Mouse (Mus musculus): ENCODE results near the gene Jup. TPM values are rescaled to one million over a fixed set of nuclear protein-coding genes. Genes with fewer than 3 reads are reported as not detected.
A peak's percentile ranks its signal among the peaks of the same experiment; 100 is the strongest.

The Jup gene
- polyA plus RNA-seq, 1 experiment from 2014 or later, result 231 TPM

DNA sequence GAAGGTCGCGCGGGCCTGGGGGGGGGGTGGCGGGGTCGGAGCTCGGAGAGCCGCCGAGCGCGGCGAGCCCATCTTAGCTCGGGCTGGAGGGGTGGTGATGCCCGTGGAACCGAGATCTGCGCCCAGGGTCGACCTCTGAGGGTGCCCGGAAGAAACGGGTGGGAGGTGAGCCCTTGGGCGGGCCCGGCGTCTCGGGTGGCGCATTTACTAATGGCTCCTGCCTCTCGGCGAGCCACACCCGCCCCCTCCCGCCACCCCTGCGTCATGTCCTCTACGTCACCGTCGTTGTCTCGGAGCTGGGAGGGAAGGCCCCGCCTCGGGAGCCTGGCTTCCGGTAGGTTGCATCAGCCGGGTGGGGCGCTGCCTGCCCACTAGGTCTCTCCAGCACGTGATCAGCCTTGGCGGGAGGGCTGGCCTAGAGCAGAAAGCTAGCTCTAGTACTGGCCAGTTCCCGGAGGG is 77.4 kb downstream of the Jup start:
- Histone ChIP-seq H3K4me3 (ENCODE audit: low read depth, low read length) (peak overlapping the region; percentile 85), H3K9ac (replicated peaks; ENCODE audit: low read depth) (peak overlapping the region; percentile 99), H3K27ac (ENCODE audit: low read length) (peak overlapping the region; percentile 99), H3K9me3 (ENCODE audit: low read length) (no peaks in the 10 kb centered on the region), H3K4me2 (replicated peaks; ENCODE audit: low read depth, low read length) (peak overlapping the region; percentile 71), H3K4me1 (ENCODE audit: insufficient read depth, low read depth, low read length) (no peaks in the 10 kb centered on the region; the same call in 1 of the 2 replicates), H3K36me3 (ENCODE audit: insufficient read depth, low read length) (peaks cover 13% of the 10 kb centered on the region; the same call in 1 of the 2 replicates), H3K27me3 (replicated peaks; ENCODE audit: insufficient read depth, low read length) (no peaks in the 10 kb centered on the region)
- WGBS, result 0% methylated on average over 35 of the region's 40 CpGs
- ATAC-seq (peak; percentile 91), DNase-seq (ENCODE audit: low spot score) (peak; percentile 99)
- TF ChIP-seq EP300 (IDR thresholded peaks at IDR 0.05) (peak; percentile 65; the same call in 1 of the 2 replicates), CTCF (IDR thresholded peaks at IDR 0.05) (peak; percentile 46)

DNA sequence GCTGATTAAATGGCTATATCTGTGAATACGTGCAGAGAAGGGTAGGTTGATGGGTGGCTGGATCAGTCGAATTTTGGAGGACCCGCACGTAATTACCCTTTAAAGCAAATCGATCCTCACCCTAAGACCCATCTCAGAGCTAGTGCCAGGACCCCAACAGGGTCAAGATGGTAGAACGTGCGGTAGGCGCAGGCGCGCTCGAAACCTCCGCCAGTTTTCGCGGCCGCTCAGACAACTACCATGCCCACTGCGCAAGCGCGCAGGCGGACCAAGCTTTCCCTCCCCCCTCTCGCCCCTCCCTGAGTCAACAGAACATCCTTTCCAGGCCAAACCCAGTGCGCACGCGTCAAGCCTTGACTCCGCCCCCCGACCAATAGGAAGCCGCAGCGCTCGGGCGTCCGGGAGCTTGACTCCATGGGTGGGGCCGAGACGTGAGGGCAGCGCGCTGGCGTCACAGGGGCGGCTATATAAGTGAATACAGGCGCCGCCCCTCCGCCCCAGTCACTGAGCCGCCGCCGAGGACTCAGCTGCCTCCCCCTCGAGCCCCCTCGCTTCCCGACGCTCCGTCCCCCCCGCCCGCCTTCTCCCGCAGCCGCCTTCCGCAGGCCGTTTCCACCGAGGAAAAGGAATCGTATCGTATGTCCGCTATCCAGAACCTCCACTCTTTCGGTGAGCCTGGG is 77.9 kb downstream of the Jup start, which contains the start of gene Eif1:
TSS of gene Eif1 (plus strand) at position 394 of the 680 bp plus-strand sequence.
- Histone ChIP-seq H3K4me2 (replicated peaks; ENCODE audit: low read depth, low read length) (peak within 1 kb of the TSS; percentile 71), H3K9me3 (ENCODE audit: low read length) (no peaks in the 10 kb centered on the region), H3K9ac (replicated peaks; ENCODE audit: low read depth) (peak within 1 kb of the TSS; percentile 99), H3K27me3 (replicated peaks; ENCODE audit: insufficient read depth, low read length) (no peaks in the 10 kb centered on the region), H3K27ac (ENCODE audit: low read length) (peak within 1 kb of the TSS; percentile 99), H3K4me3 (ENCODE audit: low read depth, low read length) (peak within 1 kb of the TSS; percentile 85), H3K4me1 (ENCODE audit: insufficient read depth, low read depth, low read length) (no peaks in the 10 kb centered on the region; the same call in 1 of the 2 replicates), H3K36me3 (ENCODE audit: insufficient read depth, low read length) (peaks cover 13% of the 10 kb centered on the region; the same call in 1 of the 2 replicates)
- TF ChIP-seq EP300 (IDR thresholded peaks at IDR 0.05) (no peak), CTCF (IDR thresholded peaks at IDR 0.05) (no peak)
- 1% methylated on average over 44 of the region's 58 CpGs for WGBS
- ATAC-seq (peak; percentile 92), DNase-seq (ENCODE audit: low spot score) (peak; percentile 99)

Small RNAs within 50 kb of the gene (microRNA-seq; reads per million reads assigned to microRNA genes)
- not detected for gene Gm27374

Other genes starting within 250 kb of the Jup start
- gene Krt19, start 249.1 kb downstream of the Jup start, polyA plus RNA-seq (2015; fragmentation: Nextera tagmentation; extraction: Ambion mirVana), result 460 and 573 TPM in 2 replicates
- not detected in 2 replicates for gene Krt9, start 204.5 kb downstream of the Jup start, polyA plus RNA-seq (2015; fragmentation: Nextera tagmentation; extraction: Ambion mirVana)
- 1.7 and 2.3 TPM in 2 replicates for gene Krt14, start 190.2 kb downstream of the Jup start, polyA plus RNA-seq (2015; fragmentation: Nextera tagmentation; extraction: Ambion mirVana)
- gene Krt16, start 148.9 kb downstream of the Jup start, polyA plus RNA-seq (2015; fragmentation: Nextera tagmentation; extraction: Ambion mirVana), result not detected in 2 replicates
- 0.58 and 0.65 TPM in 2 replicates for gene Krt17, start 136.7 kb downstream of the Jup start, polyA plus RNA-seq (2015; fragmentation: Nextera tagmentation; extraction: Ambion mirVana)
- not detected in 2 replicates for gene Krt42, start 127.9 kb downstream of the Jup start, polyA plus RNA-seq (2015; fragmentation: Nextera tagmentation; extraction: Ambion mirVana)
- gene Eif1, start 77.9 kb downstream of the Jup start, polyA plus RNA-seq (2015; fragmentation: Nextera tagmentation; extraction: Ambion mirVana), result 2,114 and 2,164 TPM in 2 replicates
- not detected in 2 replicates for gene Gast, start 63.4 kb downstream of the Jup start, polyA plus RNA-seq (2015; fragmentation: Nextera tagmentation; extraction: Ambion mirVana)
- gene Hap1, start 41.6 kb downstream of the Jup start, polyA plus RNA-seq (2015; fragmentation: Nextera tagmentation; extraction: Ambion mirVana), result 6.4 and 6.5 TPM in 2 replicates
- 44.9 and 47.1 TPM in 2 replicates for gene P3h4, start 17.1 kb upstream of the Jup start, polyA plus RNA-seq (2015; fragmentation: Nextera tagmentation; extraction: Ambion mirVana)
- gene Fkbp10, start 17.9 kb upstream of the Jup start, polyA plus RNA-seq (2015; fragmentation: Nextera tagmentation; extraction: Ambion mirVana), result 75.6 and 86.5 TPM in 2 replicates
- 56.3 and 57.6 TPM in 2 replicates for gene Nt5c3b, start 44.0 kb upstream of the Jup start, polyA plus RNA-seq (2015; fragmentation: Nextera tagmentation; extraction: Ambion mirVana)
- gene Klhl10, start 44.2 kb upstream of the Jup start, polyA plus RNA-seq (2015; fragmentation: Nextera tagmentation; extraction: Ambion mirVana), result 0.38 and 0.43 TPM in 2 replicates
- gene Klhl11, start 75.0 kb upstream of the Jup start, polyA plus RNA-seq (2015; fragmentation: Nextera tagmentation; extraction: Ambion mirVana), result 3.6 and 4.1 TPM in 2 replicates
- gene Acly, start 130.2 kb upstream of the Jup start, polyA plus RNA-seq (2015; fragmentation: Nextera tagmentation; extraction: Ambion mirVana), result 85.7 and 92.9 TPM in 2 replicates
- 3.5 and 4.9 TPM in 2 replicates for gene Ttc25, start 147.8 kb upstream of the Jup start, polyA plus RNA-seq (2015; fragmentation: Nextera tagmentation; extraction: Ambion mirVana)
- gene Cnp, start 177.1 kb upstream of the Jup start, polyA plus RNA-seq (2015; fragmentation: Nextera tagmentation; extraction: Ambion mirVana), result 31.4 and 33.8 TPM in 2 replicates
- 58.6 and 59.9 TPM in 2 replicates for gene Nkiras2, start 221.5 kb upstream of the Jup start, polyA plus RNA-seq (2015; fragmentation: Nextera tagmentation; extraction: Ambion mirVana)
- gene Dnajc7, start 222.4 kb upstream of the Jup start, polyA plus RNA-seq (2015; fragmentation: Nextera tagmentation; extraction: Ambion mirVana), result 99.1 and 113 TPM in 2 replicates